Mouse (Mus musculus) liver, adult 2 months (tissue): Measurements from ENCODE around the gene Pde4d.

ENCODE experiments used
- CTCF ChIP-seq: fragments of 200-500 bp; IDR thresholded peaks from 2 replicates; pipeline ENCODE4 v1.5.1; 2011; ENCODE audit warnings: low read depth, low read length, control low read depth
- POLR2A ChIP-seq: fragments of 200-500 bp; IDR thresholded peaks from 2 replicates; pipeline ENCODE4 v1.6.1; 2011; ENCODE audit warnings: low read length, control low read depth; ENCODE audit not compliant: insufficient read depth; ENCODE audit errors: extremely low read depth

- TF ChIP-seq CTCF, result no peak
- no peak for TF ChIP-seq POLR2A
Measured at GRCm38 (mm10) chr13:109117210-109117791, 667.6 kb downstream of the Pde4d start.
